Mouse (Mus musculus): ENCODE measurements around the gene Fam19a5. TPM values are rescaled to one million over a fixed set of nuclear protein-coding genes. Genes with fewer than 3 reads are reported as not detected.

The Fam19a5 gene
- polyA plus RNA-seq, 1 experiment = 1.8 TPM

DNA sequence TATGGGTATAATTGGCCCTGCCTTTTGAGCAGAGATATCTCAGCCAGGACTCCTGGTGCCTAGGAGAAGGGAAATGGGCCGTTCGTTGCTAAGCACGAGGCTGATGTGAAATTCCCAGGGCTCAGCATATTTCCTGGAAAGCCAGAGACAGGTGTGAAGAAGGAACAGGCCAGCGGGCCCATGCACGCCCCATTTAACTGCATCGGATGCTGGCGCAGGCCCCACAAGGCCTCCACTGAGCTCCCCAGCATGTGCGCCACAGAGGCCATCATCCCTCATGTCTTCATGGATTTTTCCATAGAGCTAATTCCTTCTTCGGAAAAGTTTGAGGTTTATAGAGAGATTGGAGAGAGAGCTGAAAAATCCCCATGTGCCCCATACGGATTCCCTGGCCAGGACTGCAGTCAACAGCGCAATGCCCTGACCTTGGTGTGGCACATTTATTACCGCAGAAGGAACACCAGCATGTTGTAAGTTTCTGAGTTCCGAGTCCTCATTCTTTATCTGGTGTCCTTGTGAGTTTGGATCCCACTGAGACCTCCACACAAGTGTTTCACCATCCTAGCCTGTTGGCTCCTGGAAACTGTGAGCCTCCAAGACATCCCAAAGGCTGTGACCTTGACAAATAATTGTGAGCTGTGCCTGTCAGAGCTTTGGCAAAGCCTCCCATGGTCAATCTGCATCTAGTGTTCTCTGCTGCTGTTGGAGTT, 122.1 kb downstream of the Fam19a5 start:
- H3K27me3 ChIP-seq (ENCODE audit: control insufficient read depth, insufficient read depth, low read length) = no peaks in the 10 kb centered on the region
- H3K4me1 ChIP-seq (ENCODE audit: control insufficient read depth, insufficient read depth, insufficient read length, low read length) = no peaks in the 10 kb centered on the region
- TF ChIP-seq CTCF (IDR thresholded peaks at IDR 0.05; ENCODE audit: extremely low read depth, insufficient read length, insufficient replicate concordance, low read depth, low read length) (no peak), POLR2A (IDR thresholded peaks at IDR 0.05; ENCODE audit: low read depth, low read length) (no peak)
- WGBS = 89% methylated on average over 13 of the region's 13 CpGs
- H3K27ac ChIP-seq (ENCODE audit: insufficient read depth, low read depth, low read length) = no peak overlapping the region
- H3K4me3 ChIP-seq (ENCODE audit: low read depth, low read length) = no peak overlapping the region
- H3K36me3 ChIP-seq (ENCODE audit: control insufficient read depth, insufficient read depth, low read length) = no peaks in the 10 kb centered on the region

GRCm38 (mm10) chr15:87667416-87667815, 123.3 kb downstream of the Fam19a5 start:
- Histone ChIP-seq H3K27ac (ENCODE audit: insufficient read depth, low read depth, low read length) (no peak overlapping the region), H3K27me3 (ENCODE audit: control insufficient read depth, insufficient read depth, low read length) (no peaks in the 10 kb centered on the region), H3K4me3 (ENCODE audit: low read depth, low read length) (no peak overlapping the region), H3K4me1 (ENCODE audit: control insufficient read depth, insufficient read depth, insufficient read length, low read length) (no peaks in the 10 kb centered on the region), H3K36me3 (ENCODE audit: control insufficient read depth, insufficient read depth, low read length) (no peaks in the 10 kb centered on the region)
- WGBS = 81% methylated on average over 7 of the region's 7 CpGs
- no peak for TF ChIP-seq POLR2A (IDR thresholded peaks at IDR 0.05; ENCODE audit: low read depth, low read length)
- TF ChIP-seq CTCF (IDR thresholded peaks at IDR 0.05; ENCODE audit: extremely low read depth, insufficient read length, insufficient replicate concordance, low read depth, low read length) = no peak

DNA sequence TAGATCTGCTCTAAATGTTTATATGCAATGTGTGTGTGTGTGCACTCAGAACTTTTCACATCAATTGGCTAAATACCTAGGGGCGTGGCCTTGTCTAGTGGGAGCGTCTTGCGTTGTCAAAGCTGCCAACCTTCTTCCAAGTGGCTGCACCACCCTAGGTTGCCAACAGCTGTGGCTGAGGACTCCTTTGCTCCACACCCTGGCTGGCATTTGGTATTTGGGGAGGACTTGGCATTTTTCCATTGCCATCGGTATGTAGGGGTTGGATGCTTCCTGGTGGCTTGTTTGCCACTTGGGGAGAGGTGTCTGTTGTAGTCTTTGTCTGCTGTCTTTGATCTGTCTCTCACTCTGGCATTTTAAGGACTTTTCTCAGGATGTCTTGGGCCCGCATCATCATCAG, 124.0 kb downstream of the Fam19a5 start:
- Histone ChIP-seq H3K4me3 (ENCODE audit: low read depth, low read length) (no peak overlapping the region), H3K27ac (ENCODE audit: insufficient read depth, low read depth, low read length) (no peak overlapping the region), H3K4me1 (ENCODE audit: control insufficient read depth, insufficient read depth, insufficient read length, low read length) (no peaks in the 10 kb centered on the region), H3K36me3 (ENCODE audit: control insufficient read depth, insufficient read depth, low read length) (no peaks in the 10 kb centered on the region), H3K27me3 (ENCODE audit: control insufficient read depth, insufficient read depth, low read length) (no peaks in the 10 kb centered on the region)
- TF ChIP-seq CTCF (IDR thresholded peaks at IDR 0.05; ENCODE audit: extremely low read depth, insufficient read length, insufficient replicate concordance, low read depth, low read length) (no peak), POLR2A (IDR thresholded peaks at IDR 0.05; ENCODE audit: low read depth, low read length) (no peak)
- 73% methylated on average over 5 of the region's 5 CpGs for WGBS

DNA sequence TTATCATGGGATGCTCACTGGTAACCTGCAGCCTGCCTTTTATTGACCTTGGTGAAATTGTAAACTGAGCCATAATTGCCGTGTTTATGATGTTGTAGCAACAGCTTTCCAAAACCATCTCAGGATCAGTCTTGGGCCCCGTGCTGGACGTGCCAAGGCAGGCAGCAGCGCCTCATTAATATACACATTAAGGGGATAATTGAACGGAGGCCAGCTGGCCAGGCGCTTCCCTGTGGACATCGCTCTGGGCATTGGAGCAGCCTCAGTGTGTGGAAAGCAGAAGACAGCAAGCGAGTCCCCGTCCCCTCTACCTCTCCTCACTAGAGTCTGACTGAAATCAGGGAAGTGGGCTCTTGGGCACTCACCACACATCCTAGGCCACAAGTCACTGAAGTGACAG, 127.8 kb downstream of the Fam19a5 start:
- no peaks in the 10 kb centered on the region for H3K36me3 ChIP-seq (ENCODE audit: control insufficient read depth, insufficient read depth, low read length)
- no peak overlapping the region for H3K27ac ChIP-seq (ENCODE audit: insufficient read depth, low read depth, low read length)
- no peak overlapping the region for H3K4me3 ChIP-seq (ENCODE audit: low read depth, low read length)
- H3K4me1 ChIP-seq (ENCODE audit: control insufficient read depth, insufficient read depth, insufficient read length, low read length) = no peaks in the 10 kb centered on the region
- H3K27me3 ChIP-seq (ENCODE audit: control insufficient read depth, insufficient read depth, low read length) = no peaks in the 10 kb centered on the region
- TF ChIP-seq CTCF (IDR thresholded peaks at IDR 0.05; ENCODE audit: extremely low read depth, insufficient read length, insufficient replicate concordance, low read depth, low read length) = no peak
- no peak for TF ChIP-seq POLR2A (IDR thresholded peaks at IDR 0.05; ENCODE audit: low read depth, low read length)
- WGBS = 72% methylated on average over 9 of the region's 9 CpGs

- Histone ChIP-seq H3K4me3 (ENCODE audit: low read depth, low read length) (no peak overlapping the region), H3K36me3 (ENCODE audit: control insufficient read depth, insufficient read depth, low read length) (no peaks in the 10 kb centered on the region), H3K4me1 (ENCODE audit: control insufficient read depth, insufficient read depth, insufficient read length, low read length) (no peaks in the 10 kb centered on the region), H3K27me3 (ENCODE audit: control insufficient read depth, insufficient read depth, low read length) (no peaks in the 10 kb centered on the region), H3K27ac (ENCODE audit: insufficient read depth, low read depth, low read length) (no peak overlapping the region)
- WGBS = 62% methylated on average over 6 of the region's 6 CpGs
- no peak for TF ChIP-seq POLR2A (IDR thresholded peaks at IDR 0.05; ENCODE audit: low read depth, low read length)
- TF ChIP-seq CTCF (IDR thresholded peaks at IDR 0.05; ENCODE audit: extremely low read depth, insufficient read length, insufficient replicate concordance, low read depth, low read length) = no peak
Measured at GRCm38 (mm10) chr15:87678711-87679110, 134.6 kb downstream of the Fam19a5 start.

DNA sequence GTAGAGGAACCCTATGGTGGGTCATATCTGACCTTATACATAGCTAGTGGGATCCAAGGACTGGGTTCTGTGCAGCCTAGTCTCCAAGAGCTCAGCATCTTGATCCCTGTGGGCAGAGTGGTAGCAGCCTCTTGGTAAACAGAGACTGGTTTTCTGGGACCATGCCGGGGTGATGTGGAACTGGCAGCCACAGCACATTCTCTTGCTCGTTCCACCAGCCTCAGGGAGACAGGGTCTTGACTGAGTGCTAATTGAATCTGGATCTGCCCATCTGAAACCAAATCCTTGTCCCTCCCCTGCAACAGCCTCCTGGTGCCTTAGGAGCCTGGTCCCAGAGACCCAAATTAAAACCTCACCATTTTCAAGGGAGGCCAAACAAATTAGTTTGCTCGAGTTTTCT, 138.3 kb downstream of the Fam19a5 start:
- TF ChIP-seq POLR2A (IDR thresholded peaks at IDR 0.05; ENCODE audit: low read depth, low read length) (no peak), CTCF (IDR thresholded peaks at IDR 0.05; ENCODE audit: extremely low read depth, insufficient read length, insufficient replicate concordance, low read depth, low read length) (no peak)
- 70% methylated on average over 3 of the region's 3 CpGs for WGBS
- no peak overlapping the region for H3K27ac ChIP-seq (ENCODE audit: insufficient read depth, low read depth, low read length)
- no peaks in the 10 kb centered on the region for H3K36me3 ChIP-seq (ENCODE audit: control insufficient read depth, insufficient read depth, low read length)
- no peaks in the 10 kb centered on the region for H3K4me1 ChIP-seq (ENCODE audit: control insufficient read depth, insufficient read depth, insufficient read length, low read length)
- H3K4me3 ChIP-seq (ENCODE audit: low read depth, low read length) = no peak overlapping the region
- H3K27me3 ChIP-seq (ENCODE audit: control insufficient read depth, insufficient read depth, low read length) = no peaks in the 10 kb centered on the region

DNA sequence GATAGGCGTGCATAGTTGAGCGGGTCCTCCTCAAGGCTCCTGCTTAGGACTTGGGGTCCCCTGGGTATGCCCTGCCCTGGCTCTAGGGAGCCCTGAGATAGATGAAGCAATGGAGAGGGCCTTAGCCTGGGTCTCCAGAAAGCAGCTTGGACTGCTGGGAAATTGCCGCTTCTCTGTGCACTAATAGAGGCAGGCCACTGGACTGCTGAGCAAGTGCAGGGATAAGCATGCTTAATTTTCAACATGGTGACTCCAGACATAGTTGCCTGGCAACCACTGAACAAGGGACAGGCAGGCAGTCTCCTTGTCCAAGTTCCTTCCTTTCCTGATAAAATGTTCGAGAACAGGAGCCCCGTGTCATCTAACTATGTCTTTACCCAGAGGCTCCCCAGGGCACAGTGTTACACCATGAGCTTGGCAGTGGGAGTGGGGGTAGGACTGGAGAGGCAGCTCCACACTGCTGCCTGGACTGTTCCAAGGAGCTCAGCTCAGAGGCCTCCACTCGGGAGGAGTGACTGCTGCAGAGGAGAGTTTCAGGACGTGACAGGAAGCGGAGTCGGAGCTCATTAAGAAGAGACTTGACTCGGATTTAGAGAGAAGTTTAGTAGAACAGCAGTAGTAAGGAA, 142.4 kb downstream of the Fam19a5 start:
- TF ChIP-seq CTCF (IDR thresholded peaks at IDR 0.05; ENCODE audit: extremely low read depth, insufficient read length, insufficient replicate concordance, low read depth, low read length) = no peak
- Histone ChIP-seq H3K36me3 (ENCODE audit: control insufficient read depth, insufficient read depth, low read length) (no peaks in the 10 kb centered on the region), H3K4me3 (ENCODE audit: low read depth, low read length) (no peak overlapping the region), H3K27me3 (ENCODE audit: control insufficient read depth, insufficient read depth, low read length) (no peaks in the 10 kb centered on the region), H3K4me1 (ENCODE audit: control insufficient read depth, insufficient read depth, insufficient read length, low read length) (no peaks in the 10 kb centered on the region), H3K27ac (ENCODE audit: insufficient read depth, low read depth, low read length) (no peak overlapping the region)
- 56% methylated on average over 10 of the region's 10 CpGs for WGBS
